Mouse (Mus musculus) testis, adult 2 months (tissue): ENCODE measurements at regions not wholly inside any gene's neighbourhood (a gene's known extent, or its start where the extent isn't known, plus 50 kb on each side); places are given as distances from the start of the nearest gene placed in this dataset.

ENCODE experiments used
- H3K27ac ChIP-seq: fragments of 200-500 bp; 2 replicates; pipeline ENCODE4 v1.5.1; 2012; ENCODE audit warnings: low read depth, low read length; ENCODE audit not compliant: control insufficient read depth, insufficient read depth
- H3K27me3 ChIP-seq: fragments of 200-500 bp; 2 replicates; pipeline ENCODE4 v1.6.1; 2012; ENCODE audit warnings: mild to moderate bottlenecking, low read length, moderate library complexity; ENCODE audit not compliant: control insufficient read depth, insufficient read depth
- H3K36me3 ChIP-seq: fragments of 200-500 bp; 2 replicates; pipeline ENCODE4 v1.6.1; 2012; ENCODE audit warnings: mild to moderate bottlenecking, low read length; ENCODE audit not compliant: control insufficient read depth, insufficient read depth
- H3K4me1 ChIP-seq: fragments of 200-500 bp; 2 replicates; pipeline ENCODE4 v1.6.1; 2012; ENCODE audit warnings: low read length; ENCODE audit not compliant: control insufficient read depth, insufficient read depth
- H3K4me3 ChIP-seq: fragments of 200-500 bp; 2 replicates; pipeline ENCODE4 v1.5.1; 2012; ENCODE audit warnings: low read depth, mild to moderate bottlenecking, low read length, moderate library complexity, mixed read lengths; ENCODE audit not compliant: control insufficient read depth
- CTCF ChIP-seq: fragments of 200-500 bp; IDR thresholded peaks from 2 replicates; pipeline ENCODE4 v1.5.1; 2012; ENCODE audit warnings: low read depth, mild to moderate bottlenecking, inconsistent platforms, low read length, moderate library complexity; ENCODE audit not compliant: control insufficient read depth, insufficient read depth, insufficient replicate concordance
- POLR2A ChIP-seq: fragments of 200-500 bp; IDR thresholded peaks from 2 replicates; pipeline ENCODE4 v1.6.1; 2012; ENCODE audit warnings: low read depth, mild to moderate bottlenecking, inconsistent platforms, low read length, moderate library complexity; ENCODE audit not compliant: control insufficient read depth

- TF ChIP-seq POLR2A (no peak), CTCF (no peak)
- no peak overlapping the region for H3K27ac ChIP-seq
- H3K36me3 ChIP-seq, result no peaks in the 10 kb centered on the region
- no peaks in the 10 kb centered on the region for H3K27me3 ChIP-seq
- H3K4me3 ChIP-seq, result no peak overlapping the region
- H3K4me1 ChIP-seq, result no peaks in the 10 kb centered on the region
These were observed 50.0 kb upstream of the Tsc22d2 start for GRCm38 (mm10) chr3:58364526-58364925.
